Mouse (Mus musculus): ENCODE results near the gene Stag3.

The Stag3 gene

DNA sequence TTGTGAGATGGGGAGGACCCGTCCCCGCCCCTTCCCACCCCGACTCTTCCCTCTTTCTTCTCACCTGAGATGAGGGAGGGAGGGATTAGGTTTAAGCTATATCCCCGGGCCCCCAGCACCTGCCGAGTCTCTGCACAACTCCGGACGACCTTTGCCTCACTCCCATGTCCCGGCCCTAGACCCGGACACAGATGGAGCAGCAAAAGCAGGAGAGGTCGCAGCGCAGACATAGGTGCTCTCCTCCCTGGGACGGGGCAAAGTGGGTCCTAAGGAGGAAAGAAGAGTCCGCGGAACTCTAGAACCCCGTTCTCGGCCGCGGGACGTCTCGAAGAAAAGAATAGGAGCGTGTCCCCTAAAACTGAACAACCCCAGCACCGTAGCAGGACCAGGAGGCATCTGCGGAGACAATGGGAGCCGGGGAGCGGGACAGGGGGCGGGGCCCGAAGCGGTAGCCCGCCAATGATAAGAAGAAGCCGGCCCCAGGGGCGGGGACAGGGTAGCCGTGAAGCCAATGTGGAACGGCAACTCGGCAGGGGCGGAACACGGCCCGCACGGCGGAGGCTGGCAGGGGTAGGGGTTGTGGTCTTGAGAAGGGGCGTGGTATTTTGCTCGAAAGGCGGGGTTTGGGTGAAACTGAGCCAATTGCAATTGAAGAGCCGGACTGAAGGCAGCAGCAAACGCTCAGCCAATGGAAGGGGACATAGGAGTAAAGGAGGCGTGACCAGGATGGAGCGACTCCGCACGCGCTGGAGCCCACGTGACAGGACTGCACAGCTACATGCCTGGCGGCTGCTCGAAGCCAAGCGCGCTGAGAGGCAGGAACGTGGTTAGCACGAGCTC lies at the start of gene Stag3, which contains the start of the genes Gm43720 and Gpc2:
Gene Stag3, plus strand, starts transcription at position 656 of the 840 bp plus-strand sequence.
Gene Gm43720, minus strand, starts transcription at position 374 of the 840 bp plus-strand sequence.
Gene Gpc2, minus strand, starts transcription at position 421 of the 840 bp plus-strand sequence.
- peak; percentile 91 for DNase-seq (ENCODE audit: low read depth, low spot score)

DNA sequence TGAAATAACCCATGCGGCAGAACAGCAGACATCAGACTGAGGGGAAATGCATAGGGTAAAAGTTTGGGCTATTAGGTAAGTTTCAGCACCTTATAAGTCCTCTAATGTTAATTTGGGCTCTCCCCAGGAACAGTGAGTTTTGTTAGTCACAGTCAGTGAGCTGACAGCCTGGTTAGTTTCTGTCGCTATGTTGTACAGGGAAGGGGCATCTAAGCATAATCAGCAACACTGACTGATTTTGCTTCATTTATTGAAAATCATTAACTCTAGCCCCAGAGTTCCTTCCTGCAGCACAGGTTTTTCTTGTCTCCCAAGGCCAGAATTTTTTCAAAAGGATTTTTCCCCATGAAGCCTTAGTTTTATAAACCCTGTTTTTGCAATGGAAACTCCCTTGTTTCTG lies 46.3 kb upstream of the Stag3 start:
- no peak for DNase-seq (ENCODE audit: low read depth, low spot score)

- DNase-seq (ENCODE audit: low read depth, low spot score): no peak
Observed at GRCm38 (mm10) chr5:138234224-138234623, 45.8 kb upstream of the Stag3 start.

GRCm38 (mm10) chr5:138241511-138241910 lies 38.5 kb upstream of the Stag3 start:
- no peak for DNase-seq (ENCODE audit: low read depth, low spot score)

GRCm38 (mm10) chr5:138251144-138251543 lies 28.9 kb upstream of the Stag3 start:
- no peak for DNase-seq (ENCODE audit: low read depth, low spot score)

DNA sequence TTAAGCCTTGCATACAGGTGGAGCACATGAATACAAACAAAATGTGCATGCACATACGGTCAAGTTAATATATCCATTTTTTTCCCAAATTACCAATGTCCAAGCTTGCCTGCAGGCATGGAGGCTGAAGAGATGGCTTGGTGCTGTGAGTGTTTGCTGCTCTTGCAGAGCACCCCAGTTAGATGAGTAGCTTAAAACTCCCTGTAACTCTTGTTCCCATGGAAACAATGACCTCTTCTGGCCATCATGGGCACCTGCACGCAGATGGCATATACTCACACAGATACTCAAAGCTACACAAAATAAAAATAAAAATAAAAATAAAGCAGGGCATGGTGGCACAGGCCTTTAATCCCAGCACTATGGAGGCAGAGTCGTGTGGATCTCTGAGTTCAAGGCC lies 27.0 kb upstream of the Stag3 start:
- DNase-seq (ENCODE audit: low read depth, low spot score): no peak

GRCm38 (mm10) chr5:138255353-138256093 lies 24.5 kb upstream of the Stag3 start, which contains the start of gene Lamtor4:
TSS of gene Lamtor4 (plus strand) at chr5:138255482.
- DNase-seq (ENCODE audit: low read depth, low spot score): peak; percentile 91

GRCm38 (mm10) chr5:138256094-138256467 lies 24.0 kb upstream of the Stag3 start:
- DNase-seq (ENCODE audit: low read depth, low spot score): no peak

GRCm38 (mm10) chr5:138256966-138257584 lies 23.0 kb upstream of the Stag3 start:
- no peak for DNase-seq (ENCODE audit: low read depth, low spot score)

DNA sequence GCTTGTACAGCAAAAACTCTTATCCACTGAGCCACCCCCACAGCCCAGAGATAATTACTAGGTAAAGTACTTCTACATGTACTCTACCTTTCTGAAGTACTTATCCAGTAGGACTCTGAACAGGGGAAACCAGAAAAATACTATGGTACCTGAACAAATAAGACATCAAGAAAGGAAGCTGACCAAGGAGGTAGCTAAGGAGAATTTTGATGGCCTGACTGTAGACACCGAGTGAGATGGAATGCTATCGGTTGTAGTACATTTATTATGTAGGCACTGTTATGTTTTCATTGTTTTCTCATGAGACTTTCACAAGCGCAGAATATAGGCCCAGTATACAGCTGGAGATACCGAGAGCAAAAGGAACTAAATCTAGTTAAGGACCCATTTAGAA lies 22.5 kb upstream of the Stag3 start:
- DNase-seq (ENCODE audit: low read depth, low spot score): no peak

- DNase-seq (ENCODE audit: low read depth, low spot score): no peak
Observed at GRCm38 (mm10) chr5:138258078-138258477, 22.0 kb upstream of the Stag3 start.

DNA sequence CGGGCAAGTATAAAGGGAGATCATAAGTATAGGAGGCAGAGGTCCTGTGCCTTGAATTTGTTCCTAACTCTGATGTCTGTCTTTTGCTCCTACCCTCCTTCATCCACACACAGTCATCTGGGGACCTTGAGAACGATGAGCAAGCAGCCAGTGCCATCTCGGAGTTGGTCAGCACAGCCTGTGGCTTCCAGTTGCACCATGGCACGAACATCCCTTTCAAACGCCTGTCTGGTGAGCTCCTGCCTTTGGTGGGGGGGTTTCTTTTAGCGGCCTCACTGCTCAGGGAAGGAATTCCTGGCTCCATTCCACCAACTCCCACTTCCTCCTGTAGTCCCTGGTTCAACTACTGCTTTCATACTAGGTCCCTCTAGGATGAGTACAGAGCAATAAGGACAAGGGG lies 21.5 kb upstream of the Stag3 start:
- no peak for DNase-seq (ENCODE audit: low read depth, low spot score)

DNA sequence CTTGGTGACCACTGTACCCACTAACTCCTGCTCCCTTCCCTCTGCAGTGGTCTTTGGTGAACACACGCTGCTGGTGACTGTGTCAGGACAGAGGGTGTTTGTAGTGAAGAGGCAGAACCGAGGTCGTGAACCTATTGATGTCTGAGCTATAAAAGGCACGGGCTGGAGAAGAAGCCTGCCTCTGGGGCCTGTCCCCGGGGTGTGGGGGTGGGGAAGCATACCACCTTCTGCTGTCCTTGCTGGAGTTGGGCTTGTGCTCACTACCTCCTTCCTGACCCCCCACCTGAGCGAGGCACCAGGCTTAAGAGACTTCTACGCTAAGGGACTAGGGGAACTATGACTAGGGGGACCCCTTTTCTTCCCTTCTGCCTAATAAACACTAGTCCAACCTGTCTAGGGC lies 21.0 kb upstream of the Stag3 start:
- DNase-seq (ENCODE audit: low read depth, low spot score): no peak

- DNase-seq (ENCODE audit: low read depth, low spot score): no peak
Observed at GRCm38 (mm10) chr5:138260051-138260450, 20.0 kb upstream of the Stag3 start.

DNA sequence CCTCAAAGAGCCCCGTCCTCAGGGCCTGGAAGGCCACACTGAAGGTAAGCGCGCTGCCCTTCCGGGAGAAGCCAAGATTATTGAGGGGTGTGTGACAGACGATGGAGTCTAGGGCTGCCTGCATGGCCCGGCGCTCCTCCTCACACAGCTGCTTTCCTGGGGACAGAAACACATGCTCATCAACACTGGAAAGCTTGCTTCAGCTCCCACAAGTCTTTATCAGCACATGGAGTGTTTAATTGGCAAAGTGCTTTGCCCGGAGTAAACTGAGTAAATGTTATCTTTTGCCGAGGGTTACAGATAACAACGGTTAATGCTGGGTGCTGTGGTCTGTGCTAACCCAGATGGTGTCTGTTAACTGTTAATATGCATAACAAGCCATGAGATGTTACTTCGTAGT lies 19.2 kb upstream of the Stag3 start:
- DNase-seq (ENCODE audit: low read depth, low spot score): no peak

DNA sequence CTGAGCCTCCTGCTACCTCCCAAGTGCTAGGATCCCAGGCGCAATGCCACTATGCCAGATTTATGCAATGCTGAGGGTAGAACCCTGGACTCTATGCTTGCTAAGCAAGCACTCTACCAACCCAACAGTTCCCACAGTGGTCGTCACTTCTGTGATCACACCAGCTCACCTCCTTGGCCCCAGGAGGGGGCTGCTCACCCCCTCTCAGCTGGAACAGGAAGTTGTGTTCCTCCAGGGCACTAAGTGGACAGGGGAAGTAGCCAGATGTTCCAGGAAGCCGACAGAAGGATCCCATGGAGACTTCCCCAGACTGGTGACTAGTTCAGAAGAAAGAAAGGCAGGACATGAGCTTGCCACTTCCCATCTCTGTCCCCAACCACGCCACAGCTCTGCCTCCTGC lies 18.0 kb upstream of the Stag3 start:
- DNase-seq (ENCODE audit: low read depth, low spot score): no peak

GRCm38 (mm10) chr5:138262582-138263240 lies 17.3 kb upstream of the Stag3 start:
- DNase-seq (ENCODE audit: low read depth, low spot score): no peak

GRCm38 (mm10) chr5:138263260-138264206 lies 16.5 kb upstream of the Stag3 start, which contains the start of gene BC037034:
TSS of gene BC037034 (minus strand) at chr5:138264033.
- DNase-seq (ENCODE audit: low read depth, low spot score): peak; percentile 77

DNA sequence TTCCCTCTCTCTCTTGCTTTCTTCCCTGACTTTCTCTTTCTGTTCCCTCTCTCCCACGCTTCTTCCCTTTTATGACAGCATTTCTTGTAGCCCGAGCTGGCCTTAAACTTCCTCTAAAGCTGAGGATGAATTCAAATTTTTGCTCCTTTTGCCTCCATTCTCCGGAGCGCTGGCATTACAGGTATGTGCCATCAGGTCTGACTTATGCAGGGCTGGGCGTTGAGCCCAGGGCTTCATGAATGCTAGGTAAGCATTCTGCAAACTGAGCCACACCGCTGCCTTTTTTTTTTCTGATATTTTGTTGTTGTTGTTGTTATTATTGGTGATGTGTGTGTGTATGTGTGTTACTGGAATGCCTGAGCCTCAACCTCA lies 15.8 kb upstream of the Stag3 start:
- DNase-seq (ENCODE audit: low read depth, low spot score): no peak

GRCm38 (mm10) chr5:138265712-138266111 lies 14.3 kb upstream of the Stag3 start:
- DNase-seq (ENCODE audit: low read depth, low spot score): no peak

GRCm38 (mm10) chr5:138267114-138267513 lies 12.9 kb upstream of the Stag3 start:
- no peak for DNase-seq (ENCODE audit: low read depth, low spot score)
